Mouse (Mus musculus) bone marrow, adult 2 months (tissue): ENCODE results near the gene Abca7.

Source experiments
- CTCF ChIP-seq: fragments of 200-500 bp; IDR thresholded peaks from 2 replicates; pipeline ENCODE4 v1.5.1; 2011; ENCODE audit warnings: low read length, control low read depth; ENCODE audit not compliant: control insufficient read depth, insufficient read depth
- POLR2A ChIP-seq: fragments of 200-500 bp; IDR thresholded peaks from 2 replicates; pipeline ENCODE4 v1.6.1; 2011; ENCODE audit warnings: low read depth, mild to moderate bottlenecking, control low read depth, low read length, borderline replicate concordance; ENCODE audit not compliant: control insufficient read depth

GRCm38 (mm10) chr10:80022164-80022563 lies 25.9 kb downstream of the Abca7 start:
- TF ChIP-seq CTCF (no peak), POLR2A (no peak)
